Comparison of ENCODE assay signal across 21 mouse cellular contexts in the genomic region with DNA sequence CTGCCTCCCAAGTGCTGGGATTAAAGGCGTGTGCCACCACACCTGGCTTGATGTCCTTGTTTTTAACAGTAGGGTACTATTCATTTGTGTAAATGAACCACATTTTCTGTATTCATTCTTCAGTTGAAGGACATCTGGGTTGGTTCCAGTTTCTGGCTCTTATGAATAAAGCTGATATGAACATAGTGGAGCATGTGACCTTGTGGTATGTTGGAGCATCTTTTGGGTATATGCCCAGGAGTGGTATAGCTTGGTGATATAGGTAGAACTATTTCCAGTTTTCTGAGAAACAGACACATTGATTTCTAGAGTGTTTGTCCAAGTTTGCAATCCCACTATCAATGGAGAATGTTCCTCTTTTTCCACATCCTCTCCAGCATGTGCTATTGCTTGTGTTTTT. TPM values are rescaled to one million over a fixed set of nuclear protein-coding genes. Genes with fewer than 3 reads are reported as not detected.
DNase-seq lines count a peak whose midpoint lies in the region; ATAC-seq and TF ChIP-seq lines count a peak whose summit lies in the region.
"Had no signal": no experiment of that assay in that cellular context is flagged by ENCODE, and none has a peak within 500 bp of the region (broad histone marks: within the 10 kb centered on the region; RNA-seq: fewer than 3 reads in every experiment).

No protein-coding gene starts in this region.

- TF ChIP-seq POLR2A in MEL (IDR thresholded peaks at IDR 0.05; ENCODE audit: control insufficient read depth in 1 of 2, insufficient read depth in 1 of 2, low read depth in 1 of 2, low read length in 2 of 2, poor library complexity in 1 of 2) = no peak

- no peak overlapping the region for H3K27ac ChIP-seq in MEL (ENCODE audit: control insufficient read depth, low read depth, low read length)
- H3K27ac ChIP-seq in intestine, postnatal 0 days (ENCODE audit: low read depth, low read length) = no peak overlapping the region

- no peak for TF ChIP-seq CTCF in MEL (IDR thresholded peaks at IDR 0.05 in 2 of 3, conservative IDR thresholded peaks at IDR 0.05 in 1 of 3; ENCODE audit: control insufficient read depth in 1 of 3, insufficient read depth in 1 of 3, low read depth in 2 of 3, low read length in 3 of 3, poor library complexity in 1 of 3, severe bottlenecking in 1 of 3)
- no peak for TF ChIP-seq CTCF in intestine, postnatal 0 days (IDR thresholded peaks at IDR 0.05; ENCODE audit: low read depth)

- peaks cover 0 to 17% of the 10 kb centered on the region in 2 experiments; a peak in 2 of 4 replicates for H3K36me3 ChIP-seq in MEL (ENCODE audit: control insufficient read depth in 1 of 2, insufficient read depth in 2 of 2, low read length in 2 of 2)
- no peaks in the 10 kb centered on the region for H3K36me3 ChIP-seq in intestine, postnatal 0 days (ENCODE audit: control insufficient read depth, insufficient read depth)

- H3K4me2 ChIP-seq in intestine, postnatal 0 days (replicated peaks; ENCODE audit: low read depth) = no peak overlapping the region

- H3K9me3 ChIP-seq in MEL (replicated peaks; ENCODE audit: insufficient read depth, low read length) = no peaks in the 10 kb centered on the region
- no peaks in the 10 kb centered on the region for H3K9me3 ChIP-seq in intestine, postnatal 0 days (ENCODE audit: control insufficient read depth)
- H3K9me3 ChIP-seq: G1E had no signal

- intact Hi-C loops in gastrocnemius, postnatal 36 days (cut with DNase I) = loop anchor here (5.0 kb wide), 1 partner anchor 57 kb away; a partner anchor contains a TSS

- no peaks in the 10 kb centered on the region for H3K27me3 ChIP-seq in MEL (ENCODE audit: control insufficient read depth in 1 of 2, insufficient read depth in 2 of 2, low read length in 2 of 2)
- H3K27me3 ChIP-seq in intestine, postnatal 0 days (replicated peaks; ENCODE audit: control insufficient read depth, insufficient read depth, low read length) = no peaks in the 10 kb centered on the region
- H3K27me3 ChIP-seq: CH12.LX, Patski had no signal

- H3K4me1 ChIP-seq in MEL (ENCODE audit: control insufficient read depth in 1 of 2, insufficient read depth in 2 of 2, low read length in 2 of 2) = peaks cover 5 to 16% of the 10 kb centered on the region in 2 experiments; a peak in 3 of 4 replicates
- no peaks in the 10 kb centered on the region for H3K4me1 ChIP-seq in intestine, postnatal 0 days (replicated peaks; ENCODE audit: control insufficient read depth, insufficient read depth, low read length)

- 97% methylated on average over 1 of the region's 1 CpGs for WGBS in intestine, postnatal 0 days

- peak in 1 of 2 experiments; percentile 28; a peak in 2 of 4 replicates for TF ChIP-seq EP300 in MEL (IDR thresholded peaks at IDR 0.05; ENCODE audit: low read depth in 1 of 2, low read length in 2 of 2)

- peaks cover 10% of the 10 kb centered on the region for H3K79me2 ChIP-seq in MEL (ENCODE audit: control insufficient read depth, insufficient read depth, low read length, poor library complexity)

- no peak overlapping the region for H3K9ac ChIP-seq in MEL (ENCODE audit: control insufficient read depth, low read depth, low read length, poor library complexity, severe bottlenecking)
- no peak overlapping the region for H3K9ac ChIP-seq in intestine, postnatal 0 days (ENCODE audit: low read depth, low read length)

- DNase-seq in MEL (ENCODE audit: low read depth, low spot score) (peak; percentile 66), MEL-GATA-1-ER (ENCODE audit: extremely low read depth, low read depth) (peak; percentile 32)
- no peak for DNase-seq in gastrocnemius, postnatal 36 days
- DNase-seq: adrenal gland, adult 2 months; adrenal gland, adult 8-10 months; adrenal gland, postnatal 10 days; adrenal gland, postnatal 14 days; adrenal gland, postnatal 25 days; adrenal gland, postnatal 36 days; B cell, adult 2 months; cerebellum, adult 11 months; cerebellum, adult 11-12 months; cerebellum, adult 18-20 months; cerebellum, adult 2 months; cerebellum, adult 8-10 months had no signal

- no peak for TF ChIP-seq RAD21 in MEL (IDR thresholded peaks at IDR 0.05; ENCODE audit: low read depth, low read length)

- ATAC-seq in intestine, postnatal 0 days = no peak
- ATAC-seq: activated CD4-positive, CD25-positive, alpha-beta regulatory T cell, adult 4 months; CD4-positive, CD25-positive, alpha-beta regulatory T cell, adult 4 months; Patski had no signal

- H3K4me3 ChIP-seq in MEL (ENCODE audit: control insufficient read depth in 1 of 2, insufficient read depth in 1 of 2, low read depth in 2 of 2, low read length in 2 of 2) = no peak overlapping the region
- no peak overlapping the region for H3K4me3 ChIP-seq in intestine, postnatal 0 days (ENCODE audit: low read depth, low read length)

TF ChIP-seq in MEL, 35 proteins besides CTCF, POLR2A, EP300 and RAD21 (continues in another document):
- TF ChIP-seq MAZ (IDR thresholded peaks at IDR 0.05; ENCODE audit: low read depth, low read length) = no peak
- TF ChIP-seq CHD2 (IDR thresholded peaks at IDR 0.05; ENCODE audit: low read length) = no peak
- no peak for TF ChIP-seq UBTF (IDR thresholded peaks at IDR 0.05; ENCODE audit: borderline replicate concordance, insufficient read depth, low read depth, low read length)
- no peak for TF ChIP-seq MYC (IDR thresholded peaks at IDR 0.05; ENCODE audit: low read depth, low read length)
- peak; percentile 52 for TF ChIP-seq ETS1 (IDR thresholded peaks at IDR 0.05; ENCODE audit: low read depth, low read length)
- TF ChIP-seq NELFE (IDR thresholded peaks at IDR 0.05; ENCODE audit: low read depth, low read length) = no peak
- no peak for TF ChIP-seq SIN3A (IDR thresholded peaks at IDR 0.05; ENCODE audit: low read length)
- no peak for TF ChIP-seq POLR2AphosphoS5 (IDR thresholded peaks at IDR 0.05; ENCODE audit: borderline replicate concordance, low read depth, low read length)
- TF ChIP-seq RCOR1 (IDR thresholded peaks at IDR 0.05; ENCODE audit: low read depth, low read length) = peak; percentile 35; the same call in 1 of the 2 replicates
- no peak for TF ChIP-seq ELF1 (IDR thresholded peaks at IDR 0.05; ENCODE audit: low read depth, low read length)
- TF ChIP-seq POLR2AphosphoS2 (IDR thresholded peaks at IDR 0.05; ENCODE audit: low read length) = no peak
- TF ChIP-seq CHD1 (IDR thresholded peaks at IDR 0.05; ENCODE audit: low read depth, low read length) = no peak
- TF ChIP-seq TCF12 (IDR thresholded peaks at IDR 0.05; ENCODE audit: low read depth, low read length) = peak; percentile 20; the same call in 1 of the 2 replicates
- TF ChIP-seq HCFC1 (IDR thresholded peaks at IDR 0.05; ENCODE audit: low read depth, low read length) = no peak
- no peak for TF ChIP-seq ZKSCAN1 (IDR thresholded peaks at IDR 0.05; ENCODE audit: low read depth, low read length)
- TF ChIP-seq KAT2A (conservative IDR thresholded peaks at IDR 0.05; ENCODE audit: low read depth, low read length) = no peak
- TF ChIP-seq JUND (IDR thresholded peaks at IDR 0.05; ENCODE audit: low read depth, low read length) = no peak
- no peak for TF ChIP-seq MAFK (IDR thresholded peaks at IDR 0.05; ENCODE audit: borderline replicate concordance, low read depth, low read length)
- no peak for TF ChIP-seq TAL1 (IDR thresholded peaks at IDR 0.05; ENCODE audit: low read length)
- TF ChIP-seq USF1 (IDR thresholded peaks at IDR 0.05; ENCODE audit: low read depth, low read length) = peak; percentile 87
- TF ChIP-seq GABPA (IDR thresholded peaks at IDR 0.05; ENCODE audit: low read depth, low read length) = no peak
- no peak for TF ChIP-seq MYB (IDR thresholded peaks at IDR 0.05; ENCODE audit: low read depth, low read length)
- no peak for TF ChIP-seq GATA1 (IDR thresholded peaks at IDR 0.05; ENCODE audit: low read depth, low read length)
- peak; percentile 35; the same call in 1 of the 2 replicates for TF ChIP-seq MAX (IDR thresholded peaks at IDR 0.05; ENCODE audit: low read length)
- no peak for TF ChIP-seq SMC3 (IDR thresholded peaks at IDR 0.05; ENCODE audit: low read depth, low read length)
- no peak for TF ChIP-seq MXI1 (IDR thresholded peaks at IDR 0.05; ENCODE audit: low read depth, low read length)
- TF ChIP-seq E2F4 (IDR thresholded peaks at IDR 0.05; ENCODE audit: borderline replicate concordance, low read depth, low read length) = no peak
- no peak for TF ChIP-seq MEF2A (IDR thresholded peaks at IDR 0.05; ENCODE audit: extremely low read depth, insufficient replicate concordance, low read depth, low read length, poor library complexity, severe bottlenecking)
- TF ChIP-seq TBP (IDR thresholded peaks at IDR 0.05; ENCODE audit: low read depth, low read length) = no peak
- 0 out of 4 replicates have a peak, but pooled peaks of 1 of the 2 experiments have one; percentile 44 for TF ChIP-seq USF2 (IDR thresholded peaks at IDR 0.05; ENCODE audit: borderline replicate concordance in 1 of 2, insufficient read depth in 1 of 2, low read depth in 1 of 2, low read length in 2 of 2)
- no peak for TF ChIP-seq ZC3H11A (IDR thresholded peaks at IDR 0.05; ENCODE audit: low read depth, low read length)
- TF ChIP-seq BHLHE40 (IDR thresholded peaks at IDR 0.05; ENCODE audit: borderline replicate concordance, low read depth, low read length) = peak; percentile 78
- TF ChIP-seq NRF1 (IDR thresholded peaks at IDR 0.05; ENCODE audit: insufficient read depth, low read depth, low read length, poor library complexity, severe bottlenecking) = no peak

RNA-seq across cellular contexts. Expression of a gene that starts 2.8 kb away (rescaled TPM):
- 0.58 and 0.78 TPM in 2 replicates for total RNA-seq in MEL (2012; rRNA removed)
- 1 to 10 TPM in 1 of 2 experiments, not detected in 1; 1.2 TPM for polyA plus RNA-seq in MEL (2012; ENCODE audit: insufficient read depth in 1 of 2, insufficient read length in 2 of 2, low read depth in 1 of 2, low replicate concordance in 2 of 2, missing spikeins in 1 of 2)
- 3.7 and 4.6 TPM in 2 replicates for polyA plus RNA-seq in intestine, postnatal 0 days (2015; fragmentation: Nextera tagmentation; extraction: Ambion mirVana)
- total RNA-seq in gastrocnemius, postnatal 36 days (2021) = 1 to 10 TPM in 1 of 2 experiments, under 1 TPM in 1; 0.94 to 1.1 TPM

RNA-seq across cellular contexts. Expression of a gene that starts 3.1 kb away (rescaled TPM):
- total RNA-seq in MEL (2012; rRNA removed) = 26.2 and 26.4 TPM in 2 replicates
- 10 to 100 TPM; 36.8 to 79.4 TPM for polyA plus RNA-seq in MEL (2012; ENCODE audit: insufficient read depth in 1 of 2, insufficient read length in 2 of 2, low read depth in 1 of 2, low replicate concordance in 2 of 2, missing spikeins in 1 of 2)
- 6.2 and 8.9 TPM in 2 replicates for polyA plus RNA-seq in intestine, postnatal 0 days (2015; fragmentation: Nextera tagmentation; extraction: Ambion mirVana)
- 1 to 10 TPM; 1.1 to 1.3 TPM for total RNA-seq in gastrocnemius, postnatal 36 days (2021)

RNA-seq across cellular contexts. Expression of a gene that starts 56.4 kb away (rescaled TPM):
- 12.2 and 12.5 TPM in 2 replicates for total RNA-seq in MEL (2012; rRNA removed)
- 1 to 10 TPM in 1 of 2 experiments, not detected in 1; 7.1 TPM for polyA plus RNA-seq in MEL (2012; ENCODE audit: insufficient read depth in 1 of 2, insufficient read length in 2 of 2, low read depth in 1 of 2, low replicate concordance in 2 of 2, missing spikeins in 1 of 2)
- 32.4 and 32.7 TPM in 2 replicates for polyA plus RNA-seq in intestine, postnatal 0 days (2015; fragmentation: Nextera tagmentation; extraction: Ambion mirVana)
- 1 to 10 TPM; 4.1 to 6.2 TPM for total RNA-seq in gastrocnemius, postnatal 36 days (2021)

Comparison
In these comparisons a context has a peak if more than half of its experiments do, and no peak if none do; other contexts are left out.
1. DNase-seq: peak in MEL (single experiment) and MEL-GATA-1-ER (single experiment); none in gastrocnemius, postnatal 36 days (0 of 2).
2. RNA of a gene that starts 3.1 kb away (total RNA-seq): 26.2 to 26.4 TPM in MEL; 1.1 to 1.3 TPM in gastrocnemius, postnatal 36 days; every median in the first group is over 10 times any median in the second.